Mouse (Mus musculus) myocyte (in vitro differentiated cells): ENCODE measurements at regions not wholly inside any gene's neighbourhood (a gene's known extent, or its start where the extent isn't known, plus 50 kb on each side); places are given as distances from the start of the nearest gene placed in this dataset.

Experiments
- H3K27me3 ChIP-seq: one replicate; pipeline ENCODE4 v1.6.1; 2011; ENCODE audit not compliant: control insufficient read depth, insufficient read depth, insufficient read length
- H3K36me3 ChIP-seq: one replicate; pipeline ENCODE4 v1.6.1; 2011; ENCODE audit not compliant: control insufficient read depth, insufficient read depth
- H3K4me2 ChIP-seq: one replicate; pipeline ENCODE4 v1.6.1; 2011; ENCODE audit warnings: low read depth, control low read depth
- H3K4me3 ChIP-seq: one replicate; pipeline ENCODE4 v1.5.1; 2011; ENCODE audit warnings: mild to moderate bottlenecking, control low read depth, moderate library complexity
- H3K79me2 ChIP-seq: one replicate; pipeline ENCODE4 v1.6.1; 2011; ENCODE audit not compliant: control insufficient read depth, insufficient read depth
- H3ac ChIP-seq: one replicate; pipeline ENCODE4 v1.6.1; 2011; ENCODE audit not compliant: control insufficient read depth, insufficient read length
- CEBPB ChIP-seq: IDR thresholded peaks from 2 replicates; pipeline ENCODE4 v1.6.1; 2011; ENCODE audit warnings: mild to moderate bottlenecking, moderate library complexity; ENCODE audit not compliant: poor library complexity, insufficient read depth, severe bottlenecking
- E2F4 ChIP-seq: IDR thresholded peaks from one replicate; pipeline ENCODE4 v1.6.1; 2011; ENCODE audit warnings: mild to moderate bottlenecking, control low read depth, moderate library complexity; ENCODE audit not compliant: insufficient read depth
- MAX ChIP-seq: IDR thresholded peaks from one replicate; pipeline ENCODE4 v1.6.1; 2011; ENCODE audit warnings: low read depth, mild to moderate bottlenecking, control low read depth
- MYOD1 ChIP-seq, 3 experiments: IDR thresholded peaks; one replicate each; pipeline ENCODE4 v1.6.1; 2011; ENCODE audit warnings: control low read depth in 2 of 3, low read depth in 2 of 3, mild to moderate bottlenecking in 2 of 3, moderate library complexity in 1 of 3; ENCODE audit not compliant: insufficient read length in 2 of 3, control insufficient read depth in 1 of 3
- MYOG ChIP-seq, 3 experiments: IDR thresholded peaks; one replicate each; pipeline ENCODE4 v1.6.1; 2011; ENCODE audit warnings: control low read depth in 2 of 3, low read depth in 2 of 3, mild to moderate bottlenecking in 2 of 3; ENCODE audit not compliant: insufficient read length in 2 of 3, control insufficient read depth in 1 of 3, insufficient read depth in 1 of 3
- POLR2A ChIP-seq: IDR thresholded peaks from one replicate; pipeline ENCODE4 v1.6.1; 2011; ENCODE audit warnings: low read depth, mild to moderate bottlenecking, control low read depth, moderate library complexity; ENCODE audit not compliant: insufficient read length
- POLR2AphosphoS2 ChIP-seq: IDR thresholded peaks from one replicate; pipeline ENCODE4 v1.6.1; 2011; ENCODE audit warnings: low read depth, control low read depth; ENCODE audit not compliant: insufficient read length
- REST ChIP-seq: IDR thresholded peaks from one replicate; pipeline ENCODE4 v1.6.1; 2011; ENCODE audit warnings: mild to moderate bottlenecking, control low read depth, moderate library complexity; ENCODE audit not compliant: insufficient read depth, insufficient read length
- SRF ChIP-seq: IDR thresholded peaks from one replicate; pipeline ENCODE4 v1.6.1; 2011; ENCODE audit warnings: low read depth; ENCODE audit not compliant: control insufficient read depth, insufficient read length
- TCF12 ChIP-seq: IDR thresholded peaks from one replicate; pipeline ENCODE4 v1.6.1; 2011; ENCODE audit warnings: mild to moderate bottlenecking, control low read depth; ENCODE audit not compliant: poor library complexity, insufficient read depth, severe bottlenecking
- TCF3 ChIP-seq: IDR thresholded peaks from one replicate; pipeline ENCODE4 v1.6.1; 2011; ENCODE audit warnings: low read depth, control low read depth; ENCODE audit not compliant: insufficient read length
- USF1 ChIP-seq: IDR thresholded peaks from one replicate; pipeline ENCODE4 v1.6.1; 2011; ENCODE audit warnings: low read depth, mild to moderate bottlenecking, control low read depth, moderate library complexity

DNA sequence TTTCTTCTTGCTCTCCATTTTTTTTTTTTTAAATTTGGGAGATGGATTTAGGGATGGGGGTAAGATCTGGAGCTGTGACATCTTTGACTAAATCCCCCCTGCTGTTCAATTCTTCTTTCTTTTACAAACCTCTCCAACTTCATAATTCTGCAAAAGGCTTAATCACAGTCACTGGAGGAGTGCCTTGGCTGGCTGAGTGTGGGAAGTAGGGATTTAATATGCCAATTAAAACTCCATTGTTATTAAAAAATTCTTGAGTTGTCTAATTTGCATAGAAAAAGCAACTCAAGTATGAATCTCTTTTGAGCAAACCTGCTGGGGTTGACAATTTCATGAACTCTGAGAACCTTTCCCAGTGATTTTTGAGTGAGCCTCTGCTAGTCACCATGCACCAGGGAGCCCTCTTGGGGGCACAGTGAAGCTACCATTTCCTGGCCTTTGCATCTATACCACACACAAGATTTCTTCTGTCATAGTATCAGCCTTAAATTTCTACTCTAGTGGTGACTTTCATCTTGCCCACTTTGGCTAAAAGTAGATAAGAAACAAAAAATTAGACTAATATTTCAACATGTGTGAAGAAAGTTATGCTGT lies 243.6 kb upstream of the Tle1 start:
- Histone ChIP-seq H3K27me3 (no peaks in the 10 kb centered on the region), H3K4me3 (no peak overlapping the region), H3K36me3 (no peaks in the 10 kb centered on the region), H3ac (no peak overlapping the region), H3K79me2 (no peaks in the 10 kb centered on the region), H3K4me2 (no peak overlapping the region)
- TF ChIP-seq POLR2A (no peak), POLR2AphosphoS2 (no peak), REST (no peak), MYOD1 (IDR thresholded peaks at IDR 0.05; ENCODE audit: control insufficient read depth in 1 of 3, insufficient read length in 2 of 3, low read depth in 2 of 3) (no peak), E2F4 (no peak), MYOG (IDR thresholded peaks at IDR 0.05; ENCODE audit: control insufficient read depth in 1 of 3, insufficient read depth in 1 of 3, insufficient read length in 2 of 3, low read depth in 2 of 3) (no peak), USF1 (no peak), TCF12 (no peak), CEBPB (no peak), TCF3 (no peak), MAX (no peak), SRF (no peak)

- Histone ChIP-seq H3K79me2 (no peaks in the 10 kb centered on the region), H3K27me3 (no peaks in the 10 kb centered on the region), H3K4me3 (no peak overlapping the region), H3K36me3 (no peaks in the 10 kb centered on the region), H3K4me2 (no peak overlapping the region), H3ac (no peak overlapping the region)
- TF ChIP-seq POLR2AphosphoS2 (no peak), POLR2A (no peak), SRF (no peak), USF1 (no peak), REST (no peak), MYOG (IDR thresholded peaks at IDR 0.05; ENCODE audit: control insufficient read depth in 1 of 3, insufficient read depth in 1 of 3, insufficient read length in 2 of 3, low read depth in 2 of 3) (no peak), MAX (no peak), TCF12 (no peak), CEBPB (no peak), E2F4 (no peak), MYOD1 (IDR thresholded peaks at IDR 0.05; ENCODE audit: control insufficient read depth in 1 of 3, insufficient read length in 2 of 3, low read depth in 2 of 3) (no peak), TCF3 (no peak)
These were observed 236.6 kb upstream of the Tle1 start for GRCm38 (mm10) chr4:72437367-72437766.

DNA sequence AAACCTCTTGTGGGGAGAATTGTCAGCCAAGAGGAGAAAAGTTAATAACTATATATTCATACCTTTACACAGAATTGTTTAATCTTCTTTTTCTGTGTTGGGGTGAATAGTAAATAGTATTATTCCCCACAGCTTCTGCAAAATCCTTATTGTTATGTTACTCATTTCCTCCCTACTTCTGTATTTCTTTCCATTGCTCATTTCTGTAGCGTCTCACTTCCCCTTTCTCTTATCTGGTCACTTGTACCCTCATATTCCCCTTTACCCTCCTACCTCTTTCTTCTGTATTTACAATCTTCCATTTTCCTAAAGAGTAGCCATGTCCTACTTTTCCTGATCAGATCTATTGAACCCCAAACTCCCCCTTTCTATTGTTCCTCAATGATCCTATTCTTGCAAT lies 224.6 kb upstream of the Tle1 start:
- H3K36me3 ChIP-seq = no peaks in the 10 kb centered on the region
- no peak overlapping the region for H3ac ChIP-seq
- no peaks in the 10 kb centered on the region for H3K79me2 ChIP-seq
- no peak for TF ChIP-seq TCF3
- no peak for TF ChIP-seq TCF12
- no peak for TF ChIP-seq CEBPB
- no peak for TF ChIP-seq E2F4
- TF ChIP-seq POLR2AphosphoS2 = no peak
- no peak for TF ChIP-seq SRF
- TF ChIP-seq MYOG (IDR thresholded peaks at IDR 0.05; ENCODE audit: control insufficient read depth in 1 of 3, insufficient read depth in 1 of 3, insufficient read length in 2 of 3, low read depth in 2 of 3) = no peak
- no peak for TF ChIP-seq USF1
- TF ChIP-seq MYOD1 (IDR thresholded peaks at IDR 0.05; ENCODE audit: control insufficient read depth in 1 of 3, insufficient read length in 2 of 3, low read depth in 2 of 3) = no peak
- no peak for TF ChIP-seq REST
- no peak for TF ChIP-seq POLR2A
- TF ChIP-seq MAX = no peak
- no peak overlapping the region for H3K4me3 ChIP-seq
- no peak overlapping the region for H3K4me2 ChIP-seq
- no peaks in the 10 kb centered on the region for H3K27me3 ChIP-seq

GRCm38 (mm10) chr4:72412100-72412788 lies 211.5 kb upstream of the Tle1 start:
- TF ChIP-seq E2F4 (no peak), POLR2AphosphoS2 (no peak), MAX (no peak), TCF12 (no peak), POLR2A (no peak), SRF (no peak), TCF3 (no peak), USF1 (no peak), REST (no peak), CEBPB (no peak), MYOD1 (IDR thresholded peaks at IDR 0.05; ENCODE audit: control insufficient read depth in 1 of 3, insufficient read length in 2 of 3, low read depth in 2 of 3) (no peak), MYOG (IDR thresholded peaks at IDR 0.05; ENCODE audit: control insufficient read depth in 1 of 3, insufficient read depth in 1 of 3, insufficient read length in 2 of 3, low read depth in 2 of 3) (no peak)
- Histone ChIP-seq H3K27me3 (no peaks in the 10 kb centered on the region), H3K4me3 (no peak overlapping the region), H3ac (no peak overlapping the region), H3K79me2 (no peaks in the 10 kb centered on the region), H3K4me2 (peak overlapping the region; percentile 18), H3K36me3 (no peaks in the 10 kb centered on the region)

GRCm38 (mm10) chr4:72411343-72411742 lies 210.6 kb upstream of the Tle1 start:
- Histone ChIP-seq H3ac (no peak overlapping the region), H3K4me3 (no peak overlapping the region), H3K27me3 (no peaks in the 10 kb centered on the region), H3K36me3 (no peaks in the 10 kb centered on the region), H3K4me2 (no peak overlapping the region), H3K79me2 (no peaks in the 10 kb centered on the region)
- no peak for TF ChIP-seq USF1
- no peak for TF ChIP-seq SRF
- no peak for TF ChIP-seq TCF12
- no peak for TF ChIP-seq MYOG (IDR thresholded peaks at IDR 0.05; ENCODE audit: control insufficient read depth in 1 of 3, insufficient read depth in 1 of 3, insufficient read length in 2 of 3, low read depth in 2 of 3)
